Mouse (Mus musculus): ENCODE data around the gene Cryga. TPM values are rescaled to one million over a fixed set of nuclear protein-coding genes. Genes with fewer than 3 reads are reported as not detected.

The Cryga gene
- not detected in 2 replicates for polyA plus RNA-seq (2014; fragmentation: Nextera tagmentation; extraction: Ambion mirVana)

DNA sequence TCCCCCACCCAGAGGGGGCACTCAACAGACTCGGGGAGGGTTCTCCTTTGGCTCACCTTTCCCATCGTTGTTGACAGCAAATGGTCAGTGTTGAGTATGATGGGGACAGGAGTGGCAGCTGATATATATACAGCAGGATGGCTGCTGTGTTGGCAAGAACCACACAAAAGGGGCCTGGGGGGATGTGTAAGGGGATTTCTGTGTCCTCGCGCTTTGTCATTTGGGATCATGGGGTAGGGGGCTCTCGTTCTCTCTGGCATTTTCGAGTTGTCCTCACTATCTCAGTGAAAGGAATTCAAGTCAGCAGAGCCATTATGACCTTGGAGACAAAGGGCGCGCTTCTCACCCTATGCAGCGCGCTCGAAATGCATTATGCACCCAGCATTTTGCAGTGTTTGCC is at the start of gene Cryga:
Gene Cryga (minus strand): TSS at position 101 of the 400 bp plus-strand sequence.
- no peak within 1 kb of the TSS for H3K4me2 ChIP-seq (ENCODE audit: low read length)
- H3K9ac ChIP-seq (replicated peaks; ENCODE audit: low read length): no peak within 1 kb of the TSS
- DNase-seq: no peak
- H3K27ac ChIP-seq (replicated peaks; ENCODE audit: low read depth, low read length): no peak within 1 kb of the TSS
- no peaks in the 10 kb centered on the region for H3K9me3 ChIP-seq (ENCODE audit: control insufficient read depth, low read length)
- no peaks in the 10 kb centered on the region for H3K36me3 ChIP-seq (ENCODE audit: control insufficient read depth, insufficient read depth, low read length)
- no peaks in the 10 kb centered on the region for H3K4me1 ChIP-seq (ENCODE audit: control insufficient read depth, insufficient read depth, low read length)
- WGBS: 86% methylated on average over 11 of the region's 11 CpGs
- ATAC-seq (ENCODE audit: low FRiP score, low TSS enrichment): no peak
- no peaks in the 10 kb centered on the region for H3K27me3 ChIP-seq (ENCODE audit: control insufficient read depth, insufficient read depth, low read length)
- no peak within 1 kb of the TSS for H3K4me3 ChIP-seq (replicated peaks; ENCODE audit: low read depth, low read length)

DNA sequence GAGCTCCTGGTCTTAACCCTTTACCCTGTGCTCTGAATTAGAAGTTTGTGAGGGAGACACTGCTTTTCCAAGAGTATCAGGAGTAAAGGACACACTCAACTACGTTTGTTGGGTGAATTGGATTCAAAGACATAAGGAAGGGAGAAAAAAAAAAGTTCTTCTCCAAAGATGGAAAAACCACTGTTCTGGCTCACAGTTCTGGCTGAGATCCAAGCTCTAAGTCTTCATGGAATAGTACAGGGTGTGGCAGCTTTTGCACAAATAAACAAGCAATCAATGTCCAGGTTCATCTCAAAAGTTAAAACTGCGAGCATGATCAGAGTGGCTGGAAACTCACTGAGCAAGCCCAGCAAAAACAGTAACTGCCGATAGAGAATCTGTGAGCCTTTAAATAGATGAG is 44.8 kb upstream of the Cryga start:
- WGBS: 84% methylated on average over 3 of the region's 3 CpGs
- no peak for DNase-seq
- H3K9me3 ChIP-seq (ENCODE audit: control insufficient read depth, low read length): no peaks in the 10 kb centered on the region

DNA sequence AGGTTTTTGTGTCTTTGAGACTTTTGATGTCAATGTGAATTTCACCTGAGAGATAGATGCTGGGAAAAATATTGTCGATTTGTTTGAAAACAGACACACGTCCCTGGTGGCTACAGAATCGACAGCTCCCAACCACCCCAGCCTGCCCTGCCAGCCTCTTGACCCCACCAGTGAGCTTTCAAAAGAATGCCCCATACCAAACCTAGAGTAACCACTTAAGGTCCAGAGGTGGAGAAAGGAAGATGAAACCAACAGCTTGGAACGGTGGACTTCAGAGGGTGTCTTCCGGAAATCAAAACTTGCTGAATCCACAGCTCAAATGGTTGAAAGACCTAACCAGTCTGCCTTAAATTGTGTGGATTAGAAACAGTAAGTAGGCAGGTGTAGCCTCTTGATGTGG is 44.2 kb upstream of the Cryga start:
- WGBS: 92% methylated on average over 5 of the region's 5 CpGs
- ATAC-seq (ENCODE audit: low FRiP score, low TSS enrichment): no peak
- no peak overlapping the region for H3K9ac ChIP-seq (replicated peaks; ENCODE audit: low read length)
- no peak overlapping the region for H3K4me3 ChIP-seq (replicated peaks; ENCODE audit: low read depth, low read length)
- H3K27ac ChIP-seq (replicated peaks; ENCODE audit: low read depth, low read length): no peak overlapping the region
- H3K27me3 ChIP-seq (ENCODE audit: control insufficient read depth, insufficient read depth, low read length): no peaks in the 10 kb centered on the region
- H3K4me2 ChIP-seq (ENCODE audit: low read length): no peak overlapping the region
- no peaks in the 10 kb centered on the region for H3K4me1 ChIP-seq (ENCODE audit: control insufficient read depth, insufficient read depth, low read length)
- H3K9me3 ChIP-seq (ENCODE audit: control insufficient read depth, low read length): no peaks in the 10 kb centered on the region
- no peaks in the 10 kb centered on the region for H3K36me3 ChIP-seq (ENCODE audit: control insufficient read depth, insufficient read depth, low read length)
- no peak for DNase-seq

More for the DNA sequence above, 44.8 kb upstream of the Cryga start:
- H3K27ac ChIP-seq (replicated peaks; ENCODE audit: low read depth, low read length): no peak overlapping the region
- no peak overlapping the region for H3K4me2 ChIP-seq (ENCODE audit: low read length)
- no peak overlapping the region for H3K9ac ChIP-seq (replicated peaks; ENCODE audit: low read length)
- H3K4me3 ChIP-seq (replicated peaks; ENCODE audit: low read depth, low read length): no peak overlapping the region
- no peaks in the 10 kb centered on the region for H3K4me1 ChIP-seq (ENCODE audit: control insufficient read depth, insufficient read depth, low read length)
- no peaks in the 10 kb centered on the region for H3K27me3 ChIP-seq (ENCODE audit: control insufficient read depth, insufficient read depth, low read length)
- no peaks in the 10 kb centered on the region for H3K36me3 ChIP-seq (ENCODE audit: control insufficient read depth, insufficient read depth, low read length)
- no peak for ATAC-seq (ENCODE audit: low FRiP score, low TSS enrichment)

DNA sequence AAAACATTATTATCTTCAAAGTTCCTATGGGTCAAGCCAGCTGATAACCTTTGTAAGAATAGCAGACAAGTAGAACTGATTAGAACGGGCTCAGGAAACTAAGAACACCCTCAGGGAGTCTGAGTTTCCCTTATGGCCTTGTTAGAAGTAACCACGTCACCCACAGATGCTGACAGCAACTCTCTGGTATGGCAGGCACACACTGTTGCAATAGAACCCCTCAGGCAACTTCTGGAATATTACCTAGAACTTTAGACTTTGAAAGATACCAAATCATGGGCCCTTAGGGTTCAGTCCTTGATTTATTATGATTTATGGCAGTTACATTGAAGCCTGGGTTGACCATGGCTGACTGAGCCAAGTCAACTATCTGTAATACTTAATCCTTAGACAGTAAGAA is 43.4 kb upstream of the Cryga start:
- H3K36me3 ChIP-seq (ENCODE audit: control insufficient read depth, insufficient read depth, low read length): no peaks in the 10 kb centered on the region
- no peak overlapping the region for H3K4me2 ChIP-seq (ENCODE audit: low read length)
- 78% methylated on average over 2 of the region's 2 CpGs for WGBS
- H3K4me3 ChIP-seq (replicated peaks; ENCODE audit: low read depth, low read length): no peak overlapping the region
- H3K27me3 ChIP-seq (ENCODE audit: control insufficient read depth, insufficient read depth, low read length): no peaks in the 10 kb centered on the region
- H3K9ac ChIP-seq (replicated peaks; ENCODE audit: low read length): no peak overlapping the region
- H3K27ac ChIP-seq (replicated peaks; ENCODE audit: low read depth, low read length): no peak overlapping the region
- H3K4me1 ChIP-seq (ENCODE audit: control insufficient read depth, insufficient read depth, low read length): no peaks in the 10 kb centered on the region
- no peaks in the 10 kb centered on the region for H3K9me3 ChIP-seq (ENCODE audit: control insufficient read depth, low read length)
- DNase-seq (no peak), ATAC-seq (ENCODE audit: low FRiP score, low TSS enrichment) (no peak)

DNA sequence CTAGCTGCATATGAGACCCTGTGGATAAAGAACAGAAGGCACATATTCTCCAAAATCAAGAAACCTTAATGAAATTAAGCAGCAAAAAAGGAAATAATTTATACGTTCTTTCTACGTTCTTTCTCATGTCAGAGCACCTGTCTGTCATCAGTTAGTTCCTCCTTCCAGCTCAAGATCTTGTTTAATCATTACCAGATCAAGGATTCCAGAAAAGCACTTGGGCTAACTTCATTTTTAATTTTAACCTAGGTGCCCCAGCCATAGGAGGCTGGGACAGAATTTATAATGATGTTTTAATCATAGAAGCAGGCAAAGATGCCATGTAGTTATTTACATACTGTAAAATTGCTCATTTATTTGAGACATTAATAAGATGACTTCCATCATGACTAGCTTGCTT is 41.6 kb upstream of the Cryga start:
- ATAC-seq (ENCODE audit: low FRiP score, low TSS enrichment) (no peak), DNase-seq (no peak)
- 93% methylated on average over 2 of the region's 2 CpGs for WGBS
- Histone ChIP-seq H3K9ac (replicated peaks; ENCODE audit: low read length) (no peak overlapping the region), H3K9me3 (ENCODE audit: control insufficient read depth, low read length) (no peaks in the 10 kb centered on the region), H3K4me2 (ENCODE audit: low read length) (no peak overlapping the region), H3K27ac (replicated peaks; ENCODE audit: low read depth, low read length) (no peak overlapping the region), H3K36me3 (ENCODE audit: control insufficient read depth, insufficient read depth, low read length) (no peaks in the 10 kb centered on the region), H3K27me3 (ENCODE audit: control insufficient read depth, insufficient read depth, low read length) (no peaks in the 10 kb centered on the region), H3K4me1 (ENCODE audit: control insufficient read depth, insufficient read depth, low read length) (no peaks in the 10 kb centered on the region), H3K4me3 (replicated peaks; ENCODE audit: low read depth, low read length) (no peak overlapping the region)

DNA sequence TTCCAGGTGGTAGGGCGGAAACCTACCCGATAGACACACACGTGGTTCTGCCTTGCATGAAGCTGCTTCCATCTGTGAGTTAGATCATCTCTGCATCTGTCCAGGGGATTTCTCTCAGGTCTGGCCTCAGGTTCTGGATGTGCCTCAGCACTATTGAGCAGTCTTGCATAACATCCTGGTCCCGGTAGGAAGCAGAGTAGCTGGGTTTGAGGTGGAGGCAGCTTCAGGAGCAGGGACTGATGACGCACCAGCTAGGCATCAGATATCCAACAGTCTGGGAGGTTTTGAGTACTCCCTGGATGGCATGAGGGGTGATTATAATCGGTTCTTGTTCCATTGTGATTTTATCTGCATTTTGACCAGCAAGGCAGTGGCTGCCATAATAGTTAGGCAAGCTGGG is 34.4 kb upstream of the Cryga start:
- no peak overlapping the region for H3K9ac ChIP-seq (replicated peaks; ENCODE audit: low read length)
- ATAC-seq (ENCODE audit: low FRiP score, low TSS enrichment) (no peak), DNase-seq (no peak)
- no peak overlapping the region for H3K4me2 ChIP-seq (ENCODE audit: low read length)
- H3K9me3 ChIP-seq (ENCODE audit: control insufficient read depth, low read length): no peaks in the 10 kb centered on the region
- no peak overlapping the region for H3K27ac ChIP-seq (replicated peaks; ENCODE audit: low read depth, low read length)
- no peaks in the 10 kb centered on the region for H3K36me3 ChIP-seq (ENCODE audit: control insufficient read depth, insufficient read depth, low read length)
- H3K27me3 ChIP-seq (ENCODE audit: control insufficient read depth, insufficient read depth, low read length): no peaks in the 10 kb centered on the region
- WGBS: 85% methylated on average over 6 of the region's 6 CpGs
- H3K4me1 ChIP-seq (ENCODE audit: control insufficient read depth, insufficient read depth, low read length): no peaks in the 10 kb centered on the region
- H3K4me3 ChIP-seq (replicated peaks; ENCODE audit: low read depth, low read length): no peak overlapping the region

DNA sequence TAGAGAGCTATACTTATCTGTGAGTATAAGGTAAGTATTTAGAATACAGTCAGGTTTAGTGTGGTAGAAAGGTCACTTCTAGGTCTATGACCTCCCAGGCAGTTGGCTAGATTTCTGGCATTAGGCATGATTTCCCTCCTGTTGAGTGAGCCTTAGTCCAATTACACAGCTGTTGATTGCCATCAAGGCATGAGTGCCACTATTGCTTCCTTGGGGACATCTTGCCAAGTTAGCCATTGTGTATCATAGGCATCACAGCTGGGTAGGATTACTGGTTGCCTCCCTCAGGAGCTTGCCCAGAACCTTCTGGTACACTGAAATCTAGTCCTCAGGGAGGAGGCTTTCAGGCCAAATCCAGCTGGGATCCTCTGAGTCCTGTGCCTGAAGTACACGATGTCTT is 29.7 kb upstream of the Cryga start:
- H3K36me3 ChIP-seq (ENCODE audit: control insufficient read depth, insufficient read depth, low read length): no peaks in the 10 kb centered on the region
- DNase-seq (no peak), ATAC-seq (ENCODE audit: low FRiP score, low TSS enrichment) (no peak)
- H3K4me1 ChIP-seq (ENCODE audit: control insufficient read depth, insufficient read depth, low read length): no peaks in the 10 kb centered on the region
- H3K9me3 ChIP-seq (ENCODE audit: control insufficient read depth, low read length): no peaks in the 10 kb centered on the region
- H3K4me2 ChIP-seq (ENCODE audit: low read length): no peak overlapping the region
- WGBS: 78% methylated on average over 1 of the region's 1 CpGs
- no peak overlapping the region for H3K9ac ChIP-seq (replicated peaks; ENCODE audit: low read length)
- H3K4me3 ChIP-seq (replicated peaks; ENCODE audit: low read depth, low read length): no peak overlapping the region
- H3K27ac ChIP-seq (replicated peaks; ENCODE audit: low read depth, low read length): no peak overlapping the region
- no peaks in the 10 kb centered on the region for H3K27me3 ChIP-seq (ENCODE audit: control insufficient read depth, insufficient read depth, low read length)

DNA sequence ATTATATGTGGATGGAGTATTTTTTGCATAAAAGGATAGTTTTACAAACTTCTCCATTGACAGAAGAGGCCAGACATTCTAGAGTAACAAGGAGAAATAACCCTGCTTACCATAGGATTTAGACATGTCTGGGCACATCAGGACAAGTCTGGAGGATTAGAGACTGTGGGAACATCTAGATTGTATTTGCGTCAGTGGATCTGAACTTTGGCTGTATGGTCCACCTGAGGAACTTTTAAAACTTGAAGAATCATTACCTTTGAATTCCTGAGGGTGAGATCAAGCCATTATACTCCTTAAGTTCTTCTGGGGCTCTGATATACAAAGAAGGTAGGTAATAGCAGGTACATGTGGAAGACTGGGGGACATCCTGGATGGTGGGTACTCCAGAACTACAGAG is 28.5 kb upstream of the Cryga start:
- Histone ChIP-seq H3K4me3 (replicated peaks; ENCODE audit: low read depth, low read length) (no peak overlapping the region), H3K9me3 (ENCODE audit: control insufficient read depth, low read length) (no peaks in the 10 kb centered on the region), H3K36me3 (ENCODE audit: control insufficient read depth, insufficient read depth, low read length) (no peaks in the 10 kb centered on the region), H3K27ac (replicated peaks; ENCODE audit: low read depth, low read length) (no peak overlapping the region), H3K4me1 (ENCODE audit: control insufficient read depth, insufficient read depth, low read length) (no peaks in the 10 kb centered on the region), H3K27me3 (ENCODE audit: control insufficient read depth, insufficient read depth, low read length) (no peaks in the 10 kb centered on the region), H3K4me2 (ENCODE audit: low read length) (no peak overlapping the region), H3K9ac (replicated peaks; ENCODE audit: low read length) (no peak overlapping the region)
- no peak for ATAC-seq (ENCODE audit: low FRiP score, low TSS enrichment)
- 95% methylated on average over 1 of the region's 1 CpGs for WGBS
- DNase-seq: no peak

DNA sequence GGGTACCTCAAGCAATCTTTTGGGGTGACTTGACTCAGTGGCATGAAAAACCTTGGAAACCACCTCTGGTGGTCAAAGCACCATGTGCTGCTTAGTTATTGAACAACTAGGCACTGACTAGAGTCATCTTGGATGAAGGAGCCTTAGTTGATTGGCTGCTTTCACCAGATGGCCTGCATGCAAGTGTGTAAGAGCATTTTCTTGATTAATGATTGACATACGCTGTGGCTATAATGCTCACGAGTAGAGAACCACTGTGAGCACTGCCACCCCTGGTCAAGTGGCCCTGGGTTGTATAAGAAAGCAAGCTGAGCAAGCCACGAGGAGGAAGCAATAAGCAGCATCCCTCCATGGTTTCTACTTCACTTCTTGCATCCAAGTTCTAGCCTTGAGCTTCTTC is 27.1 kb upstream of the Cryga start:
- DNase-seq (no peak), ATAC-seq (ENCODE audit: low FRiP score, low TSS enrichment) (no peak)
- no peaks in the 10 kb centered on the region for H3K27me3 ChIP-seq (ENCODE audit: control insufficient read depth, insufficient read depth, low read length)
- no peak overlapping the region for H3K27ac ChIP-seq (replicated peaks; ENCODE audit: low read depth, low read length)
- no peak overlapping the region for H3K4me2 ChIP-seq (ENCODE audit: low read length)
- H3K4me1 ChIP-seq (ENCODE audit: control insufficient read depth, insufficient read depth, low read length): no peaks in the 10 kb centered on the region
- H3K9ac ChIP-seq (replicated peaks; ENCODE audit: low read length): no peak overlapping the region
- H3K9me3 ChIP-seq (ENCODE audit: control insufficient read depth, low read length): no peaks in the 10 kb centered on the region
- WGBS: 77% methylated on average over 3 of the region's 3 CpGs
- H3K36me3 ChIP-seq (ENCODE audit: control insufficient read depth, insufficient read depth, low read length): no peaks in the 10 kb centered on the region
- H3K4me3 ChIP-seq (replicated peaks; ENCODE audit: low read depth, low read length): no peak overlapping the region

All from midbrain, embryonic 14.5 days (tissue).